Mouse (Mus musculus): ENCODE results near the gene C87436.
A peak's percentile ranks its signal among the peaks of the same experiment; 100 is the strongest.

GRCm38 (mm10) chr6:86487358-86488148 lies 49.4 kb downstream of the C87436 start:
- no peak for TF ChIP-seq CTCF (IDR thresholded peaks at IDR 0.05; ENCODE audit: borderline replicate concordance, insufficient read depth, low read depth, low read length)
- peak; percentile 52; the same call in 1 of the 2 replicates for TF ChIP-seq POLR2A (IDR thresholded peaks at IDR 0.05; ENCODE audit: borderline replicate concordance, insufficient read depth, low read length)

Measured in cerebellum, adult 2 months (tissue).